In the genomic region with DNA sequence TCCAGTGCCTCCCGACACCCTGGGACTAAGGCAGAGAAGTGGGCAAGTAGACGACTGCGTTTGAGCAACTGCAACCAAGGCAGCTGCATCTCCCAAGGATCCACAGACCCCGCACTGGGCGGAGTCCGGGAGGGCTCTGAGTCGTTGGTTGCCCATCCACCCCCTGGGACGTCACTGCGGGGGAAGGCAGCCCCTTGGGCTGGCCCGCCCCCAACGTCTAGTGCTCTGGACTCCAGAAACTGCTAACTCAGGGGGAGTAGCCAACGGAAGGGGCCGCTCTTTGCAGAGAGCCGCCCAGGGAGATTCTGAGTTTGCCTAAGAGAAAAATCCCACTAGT, we compare ENCODE assay signal across 8 mouse cellular contexts. TPM values are rescaled to one million over a fixed set of nuclear protein-coding genes. Genes with fewer than 3 reads are reported as not detected.
A peak's percentile ranks its signal among the peaks of the same experiment; 100 is the strongest.
DNase-seq lines count a peak whose midpoint lies in the region; ATAC-seq and TF ChIP-seq lines count a peak whose summit lies in the region.

Gene Layn, minus strand, starts transcription at position 116 of the 337 bp plus-strand sequence.

- peak within 1 kb of the TSS; percentile 66 for H3K27ac ChIP-seq in gastrocnemius, adult 2 months
- no peak within 1 kb of the TSS for H3K27ac ChIP-seq in hindbrain, embryonic 15.5 days (replicated peaks)

- H3K36me3 ChIP-seq in hindbrain, embryonic 15.5 days, result no peaks in the 10 kb centered on the region

- peaks cover 12% of the 10 kb centered on the region; the same call in 1 of the 2 replicates for H3K27me3 ChIP-seq in hindbrain, embryonic 15.5 days

- intact Hi-C loops in gastrocnemius, adult 2 months (cut with DNase I), result no loop called here
- intact Hi-C loops in left cerebral cortex, postnatal 36 days (cut with DNase I), result no loop called here

- peak within 1 kb of the TSS; percentile 75 for H3K4me3 ChIP-seq in gastrocnemius, adult 2 months
- peak within 1 kb of the TSS; percentile 34 for H3K4me3 ChIP-seq in hindbrain, embryonic 15.5 days

- WGBS in hindbrain, embryonic 15.5 days, result 0% methylated on average over 14 of the region's 14 CpGs

- peak; percentile 7; the same call in 1 of the 2 replicates for TF ChIP-seq CTCF in gastrocnemius, adult 2 months (IDR thresholded peaks at IDR 0.05)

- no peaks in the 10 kb centered on the region for H3K9me3 ChIP-seq in hindbrain, embryonic 15.5 days

- peak within 1 kb of the TSS; percentile 29 for H3K9ac ChIP-seq in hindbrain, embryonic 15.5 days

- ATAC-seq in hindbrain, embryonic 15.5 days (ENCODE audit: low FRiP score, low read depth), result peak; percentile 89
- peak; percentile 91 for ATAC-seq in megakaryocyte-erythroid progenitor cell, adult 5-6 weeks (replicated peaks; ENCODE audit: low FRiP score, low TSS enrichment, poor library complexity, severe bottlenecking)

- peaks cover 12% of the 10 kb centered on the region for H3K4me1 ChIP-seq in hindbrain, embryonic 15.5 days (replicated peaks)

- DNase-seq in adrenal gland, adult (ENCODE audit: inconsistent age in 2 of 2, low spot score in 1 of 2), result peak; percentile 84 to 86
- peak; percentile 37 to 40 for DNase-seq in cerebellum, postnatal 4 days (ENCODE audit: low spot score in 2 of 2)
- peak; percentile 88 for DNase-seq in gastrocnemius, adult 2 months
- DNase-seq in left cerebral cortex, postnatal 36 days (ENCODE audit: low spot score in 2 of 2), result peak; percentile 34 to 43
- peak; percentile 90 to 91 for DNase-seq in right cerebral cortex, postnatal 10 days (ENCODE audit: low spot score in 2 of 2)
- peak; percentile 69 to 83 for DNase-seq in urinary bladder, postnatal 36 days (ENCODE audit: low spot score in 2 of 2)

- H3K4me2 ChIP-seq in hindbrain, embryonic 15.5 days, result peak within 1 kb of the TSS; percentile 56

RNA-seq across cellular contexts. Expression of gene Layn, which starts in this region (rescaled TPM):
- total RNA-seq in gastrocnemius, adult 2 months (2021), result 1 to 10 TPM in 1 of 2 experiments, under 1 TPM in 1; 0.94 to 2.1 TPM
- 1.2 and 3.3 TPM in 2 replicates for polyA plus RNA-seq in hindbrain, embryonic 15.5 days (2015; fragmentation: Nextera tagmentation; extraction: Ambion mirVana)
- 1 to 10 TPM; 4.1 to 5.7 TPM for total RNA-seq in left cerebral cortex, postnatal 36 days (2021)
- not detected in 2 replicates for total RNA-seq in megakaryocyte-erythroid progenitor cell, adult 5-6 weeks (2014; fragmentation: Nextera tagmentation)
- total RNA-seq in megakaryocyte-erythroid progenitor cell, adult 5-6 weeks (2017), result 6.1 TPM in 1 of 2 replicates, not detected in the other

Comparison
In these comparisons a context has a peak if more than half of its experiments do, and no peak if none do; other contexts are left out.
1. DNase-seq: peak in every context shown above with its lines; median percentile 90 in right cerebral cortex, postnatal 10 days; 88 in gastrocnemius, adult 2 months; 85 in adrenal gland, adult; 76 in urinary bladder, postnatal 36 days; 38 in cerebellum, postnatal 4 days; 38 in left cerebral cortex, postnatal 36 days.